Mouse (Mus musculus) mouse embryonic stem cell (cell line): ENCODE measurements around the gene Vps8.

Experiments
- in situ Hi-C, 2 experiments: fragments of 300-500 bp; cut with MboI; formaldehyde crosslinking; loops; 1 replicate in 1 of 2; 3 replicates in 1 of 2; pipeline ENCODE4 v1.14.3; 2019 to 2020; ENCODE audit warnings: low sequenced_read_pairs in 2 of 2, low pct_unique_long_range_greater_than_20kb in 1 of 2, mixed read lengths in 1 of 2; ENCODE audit not compliant: unreplicated experiment in 1 of 2

Vps8 gene

DNA sequence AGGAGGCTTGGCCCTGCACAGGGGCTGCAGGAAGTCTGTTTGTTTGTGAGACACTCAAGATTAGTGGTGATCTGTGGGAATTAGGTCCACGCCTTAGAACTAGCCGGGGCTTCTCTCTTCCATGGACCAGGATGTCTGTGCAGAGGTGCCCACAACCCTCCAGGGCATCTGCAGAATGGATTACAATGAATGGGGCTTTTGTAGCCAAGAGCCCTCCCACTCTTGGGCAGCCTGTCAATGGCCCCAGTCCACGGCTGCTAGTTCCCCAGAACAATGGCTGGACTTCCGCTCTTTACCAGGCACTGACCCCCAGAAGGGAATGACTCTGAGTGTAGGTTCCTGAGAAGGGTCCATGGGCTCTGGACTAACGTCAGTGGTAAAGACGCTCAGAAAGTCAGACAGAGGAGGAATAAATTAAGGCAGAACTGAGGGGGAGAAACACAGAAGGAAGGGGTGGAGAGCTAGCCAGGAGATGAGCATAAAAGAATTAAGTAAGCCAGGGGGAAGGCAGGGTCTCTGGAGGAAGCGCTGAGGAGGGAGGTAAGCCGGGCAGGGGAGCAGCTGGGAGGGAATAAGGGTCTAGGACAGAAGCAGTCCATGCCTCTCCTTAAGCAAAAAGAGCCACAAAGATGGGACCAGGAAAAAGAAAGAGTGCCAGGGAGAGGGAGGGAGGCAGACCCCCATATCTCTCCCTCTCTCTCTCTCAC, 24.4 kb upstream of the Vps8 start:
- in situ Hi-C loops: no loop called here

DNA sequence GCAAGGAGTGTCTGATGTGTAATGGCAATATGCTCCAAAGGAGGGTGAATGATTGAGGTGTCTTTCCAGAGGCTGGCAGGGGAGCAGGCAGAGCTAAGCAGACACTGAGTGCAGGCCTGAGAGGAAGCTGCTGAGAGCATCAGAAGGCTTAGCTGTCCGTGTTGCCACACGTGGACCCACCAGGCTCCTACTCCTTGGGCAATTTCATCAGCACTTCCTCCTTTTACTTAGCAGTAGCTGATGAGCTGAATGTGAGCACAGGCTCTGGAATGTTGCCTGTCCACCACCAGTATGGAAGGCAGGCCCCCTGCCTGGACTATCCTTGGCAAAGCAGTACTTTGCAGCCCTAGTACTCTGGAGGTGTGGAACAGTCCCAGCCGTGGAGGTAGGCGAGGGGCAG, 23.0 kb upstream of the Vps8 start:
- in situ Hi-C loops: loop anchor here in 1 of 2 experiments (25.0 kb wide), 1 partner anchor 613 kb away; no protein-coding TSS in a partner anchor

DNA sequence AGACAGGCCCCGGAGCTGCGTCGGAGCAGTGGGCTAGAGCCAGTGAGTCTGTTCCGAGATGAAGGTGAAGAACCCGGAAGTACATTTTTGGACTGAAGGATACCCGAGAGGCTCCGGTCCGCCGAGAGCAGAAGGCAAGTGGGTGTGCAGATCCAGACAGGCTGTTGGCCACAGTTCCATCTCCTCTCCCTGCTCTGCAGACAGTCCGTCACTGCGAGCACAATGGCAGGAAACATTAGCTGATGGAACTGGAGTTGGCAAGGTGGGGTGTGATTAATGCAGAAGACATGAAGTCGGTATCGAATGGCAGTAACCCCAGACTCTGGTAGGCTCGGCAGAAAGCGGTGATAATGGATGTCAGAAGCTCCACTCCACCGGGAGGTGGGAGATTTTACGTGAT, 20.9 kb upstream of the Vps8 start:
- in situ Hi-C loops: loop anchor here in 1 of 2 experiments (25.0 kb wide), 1 partner anchor 615 kb away; no protein-coding TSS in a partner anchor

DNA sequence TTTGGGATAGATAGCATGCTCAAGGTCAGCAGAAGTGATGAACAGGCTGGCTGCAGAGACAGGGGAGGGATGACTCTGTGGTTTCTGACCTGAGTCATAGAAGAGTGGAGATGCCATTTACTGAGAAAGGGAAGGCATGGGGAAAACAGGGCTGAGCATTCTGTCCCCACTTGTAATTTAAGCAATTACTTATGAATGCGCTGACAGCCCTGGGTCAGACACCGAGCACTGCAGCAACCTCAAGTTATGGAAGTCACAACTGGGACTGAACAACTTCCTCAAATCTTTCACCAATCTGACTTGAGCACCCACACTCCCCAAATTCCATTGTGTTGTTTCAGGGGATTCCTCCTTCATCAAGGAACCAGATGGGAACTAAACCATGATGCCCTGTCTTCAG, 19.5 kb upstream of the Vps8 start:
- in situ Hi-C loops: loop anchor here in 1 of 2 experiments (25.0 kb wide), 1 partner anchor 616 kb away; no protein-coding TSS in a partner anchor

DNA sequence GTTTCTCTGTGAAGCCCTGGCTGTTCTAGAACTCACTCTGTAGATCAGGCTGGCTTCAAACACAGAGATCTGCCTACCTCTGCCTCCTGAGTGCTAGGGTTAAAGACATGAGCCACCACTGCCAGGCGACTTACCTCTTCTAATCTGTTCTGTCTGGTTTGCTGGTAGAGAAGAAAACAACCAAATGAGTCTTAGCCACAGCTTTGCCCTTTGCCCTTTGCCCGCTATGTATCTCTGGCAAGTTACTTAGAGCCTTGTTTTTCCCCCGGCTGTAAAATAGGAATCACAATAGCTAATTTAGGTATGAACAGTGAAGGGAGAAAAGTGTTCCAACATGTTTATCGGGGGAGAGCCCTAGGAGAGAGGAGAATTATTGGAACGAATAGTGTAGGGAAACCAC, 18.3 kb upstream of the Vps8 start:
- in situ Hi-C loops: loop anchor here in 1 of 2 experiments (25.0 kb wide), 1 partner anchor 617 kb away; no protein-coding TSS in a partner anchor

DNA sequence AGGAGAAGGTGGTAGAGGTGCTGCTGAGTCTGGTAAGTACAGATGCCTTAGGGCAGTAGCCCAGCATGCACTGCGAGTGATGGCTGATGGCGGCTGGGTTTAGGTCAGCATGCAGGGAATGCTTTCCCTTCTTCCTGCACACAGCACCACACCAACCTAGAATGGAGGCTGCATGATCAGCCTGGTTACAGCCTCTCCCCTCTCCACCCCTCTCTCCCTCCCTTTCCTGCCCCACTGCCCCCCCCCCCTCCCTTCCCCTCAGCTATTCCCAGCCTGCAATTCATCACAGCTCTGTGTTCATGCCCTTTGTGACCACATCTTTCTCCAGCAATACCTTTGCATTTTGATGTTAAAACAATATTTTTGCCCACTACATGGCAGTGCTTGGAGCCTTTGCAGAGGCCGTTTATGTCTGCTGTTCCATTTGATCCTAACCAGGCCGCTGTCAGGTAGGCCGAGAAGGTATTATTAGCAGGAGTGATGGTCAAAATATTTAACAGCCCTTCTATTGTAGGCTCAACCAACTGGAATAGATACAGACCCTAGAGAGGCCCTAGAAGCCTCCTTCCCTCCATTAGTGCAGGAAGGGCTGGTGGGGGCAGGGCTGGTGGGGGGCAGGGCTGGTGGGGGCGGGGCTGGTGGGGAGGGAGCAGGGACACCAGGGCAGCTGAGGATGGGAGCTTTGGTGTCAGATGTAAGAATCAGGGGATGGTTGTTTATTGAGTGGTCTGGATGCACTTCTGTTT, 17.5 kb upstream of the Vps8 start:
- in situ Hi-C loops: loop anchor here in 1 of 2 experiments (25.0 kb wide), 1 partner anchor 618 kb away; no protein-coding TSS in a partner anchor

DNA sequence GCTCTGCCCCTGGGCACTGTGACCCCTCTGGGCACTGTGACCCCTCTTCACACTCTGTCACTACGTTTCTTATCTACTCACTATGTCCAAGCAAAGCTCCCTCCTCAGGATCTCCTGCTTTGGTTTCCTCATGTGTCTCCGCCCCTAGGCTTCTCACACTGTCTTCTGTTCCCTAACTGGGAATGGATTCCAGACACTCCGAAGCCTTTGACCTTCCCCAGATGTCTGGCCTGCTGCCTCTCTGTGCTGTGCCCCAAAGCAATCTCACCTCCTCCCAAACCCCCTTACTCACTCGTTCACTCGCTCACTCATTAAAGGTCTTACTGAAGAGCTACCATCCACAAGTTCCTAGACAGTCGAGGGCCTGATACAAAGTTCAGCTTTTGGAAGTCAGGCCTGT, 16.8 kb upstream of the Vps8 start:
- in situ Hi-C loops: loop anchor here in 1 of 2 experiments (25.0 kb wide), 1 partner anchor 619 kb away; no protein-coding TSS in a partner anchor

DNA sequence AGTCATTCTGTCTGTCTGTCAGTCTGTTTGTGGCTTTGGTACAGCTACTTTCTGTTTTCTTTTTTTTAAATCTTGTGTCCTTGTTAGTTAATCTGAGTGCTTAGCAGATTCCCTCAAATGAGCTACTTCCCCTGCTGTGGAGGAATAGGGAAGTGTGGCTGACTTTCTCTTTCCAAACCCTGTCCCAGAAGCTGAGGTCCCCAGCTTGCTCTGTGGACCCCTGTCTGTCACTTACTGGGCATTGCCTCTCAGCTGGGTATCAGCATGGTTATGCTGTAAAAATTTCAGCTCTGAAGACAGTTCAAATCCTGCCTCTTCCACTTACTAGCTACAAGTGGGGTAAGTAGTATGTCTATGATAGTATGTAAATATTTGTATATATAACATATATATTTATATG, 11.1 kb upstream of the Vps8 start:
- in situ Hi-C loops: loop anchor here in 1 of 2 experiments (25.0 kb wide), 1 partner anchor 624 kb away; no protein-coding TSS in a partner anchor

DNA sequence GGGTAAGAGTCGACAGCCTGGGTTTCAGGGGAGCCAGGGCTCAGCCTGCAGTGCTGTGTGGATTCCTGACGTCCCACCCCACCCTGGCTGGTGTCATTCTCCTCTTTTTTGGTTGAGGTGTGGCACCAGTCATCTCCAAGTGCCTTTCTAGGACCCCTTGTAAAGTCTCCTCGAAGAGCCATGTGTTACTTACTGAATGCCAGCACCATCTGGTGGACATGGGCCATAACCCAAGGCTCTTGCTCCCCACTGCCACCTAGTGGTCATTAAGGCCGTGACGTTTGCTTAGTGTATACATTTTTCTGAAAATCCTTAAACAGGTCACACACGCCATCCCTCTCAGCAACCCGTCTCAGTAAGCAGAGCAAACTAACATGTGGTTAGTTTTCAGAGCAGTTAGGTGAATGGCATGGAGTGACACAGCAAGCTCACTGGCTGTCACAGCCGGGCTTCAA, 10.3 kb upstream of the Vps8 start:
- in situ Hi-C loops: loop anchor here in 1 of 2 experiments (25.0 kb wide), 1 partner anchor 625 kb away; no protein-coding TSS in a partner anchor

DNA sequence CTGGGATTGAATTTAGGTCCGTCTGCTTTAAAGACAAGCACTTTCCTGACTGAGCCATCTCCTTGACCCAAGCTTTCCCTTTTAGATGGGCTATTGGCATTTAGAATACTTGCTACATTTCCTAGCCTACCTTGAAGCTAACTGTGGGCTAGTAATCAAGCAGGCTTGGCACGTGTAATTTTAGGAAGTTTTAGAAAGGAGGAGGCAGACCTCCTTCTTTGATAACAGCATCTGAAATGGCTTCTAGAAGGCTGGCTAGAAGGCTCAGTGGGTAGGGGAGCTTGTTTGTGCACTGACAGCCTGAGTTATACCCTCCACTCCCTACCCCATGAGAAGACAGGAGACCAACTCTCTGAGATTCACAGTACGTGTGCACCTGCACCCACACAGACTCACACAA, 9.1 kb upstream of the Vps8 start:
- in situ Hi-C loops: loop anchor here in 1 of 2 experiments (25.0 kb wide), 1 partner anchor 627 kb away; no protein-coding TSS in a partner anchor

DNA sequence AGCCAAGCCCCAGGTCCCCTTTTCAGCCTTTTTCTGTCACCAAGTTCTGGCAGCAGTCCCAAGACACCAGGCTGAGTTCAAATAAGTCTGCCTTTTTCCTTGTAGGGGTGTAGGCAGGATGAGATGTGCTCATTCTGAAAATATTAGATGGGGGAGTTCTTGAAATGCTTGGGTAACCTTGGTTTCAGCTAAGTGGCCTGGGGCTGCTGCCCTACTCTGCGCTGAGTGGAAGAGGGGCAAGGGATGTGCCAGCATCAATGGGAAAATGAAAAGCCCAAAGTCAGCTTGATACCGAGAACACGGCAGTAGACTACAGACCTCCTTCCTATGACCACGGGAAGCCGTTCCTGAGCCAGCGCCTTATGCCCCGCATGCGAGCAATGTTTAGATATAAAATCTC, 7.8 kb upstream of the Vps8 start:
- in situ Hi-C loops: loop anchor here in 1 of 2 experiments (25.0 kb wide), 1 partner anchor 628 kb away; no protein-coding TSS in a partner anchor

DNA sequence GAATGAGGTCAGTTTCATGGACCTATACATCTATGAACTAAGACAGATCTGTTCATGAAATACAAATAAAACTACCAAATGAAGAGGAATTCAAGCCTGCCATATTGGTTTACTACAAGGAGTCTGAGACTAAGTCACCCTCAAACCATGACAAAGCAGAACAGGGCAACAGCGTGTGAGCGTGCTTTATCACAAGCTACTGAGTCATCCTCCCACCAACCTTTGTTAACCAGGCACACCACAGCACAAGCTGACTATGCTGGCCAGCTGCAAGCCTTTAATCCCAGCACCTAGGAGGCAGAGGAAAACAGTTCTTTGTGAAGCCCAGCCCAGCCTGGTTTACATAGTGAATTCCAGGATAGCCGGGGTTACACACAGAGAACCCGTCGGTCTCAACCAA, 4.9 kb upstream of the Vps8 start:
- in situ Hi-C loops: loop anchor here in 1 of 2 experiments (25.0 kb wide), 1 partner anchor 631 kb away; no protein-coding TSS in a partner anchor

DNA sequence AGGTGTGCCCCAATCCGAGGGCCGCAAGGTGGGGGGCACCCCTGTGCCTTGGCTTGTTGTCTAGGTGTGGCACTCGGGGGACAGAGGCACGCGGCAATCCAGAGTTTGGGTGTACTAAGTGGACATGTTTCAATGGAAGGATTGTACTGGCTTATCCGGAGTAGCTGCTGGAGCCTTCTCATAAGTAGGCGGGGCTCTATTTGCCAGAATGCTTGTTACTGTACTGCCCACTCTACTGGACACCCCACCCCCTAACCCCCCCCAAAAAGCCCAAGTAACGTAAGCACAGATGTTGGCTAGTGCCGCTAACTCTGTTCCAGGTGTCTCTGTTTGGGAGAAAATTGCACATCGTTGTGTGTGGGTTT, 610 bp downstream of the Vps8 start:
- in situ Hi-C loops: loop anchor here in 1 of 2 experiments (25.0 kb wide), 1 partner anchor 636 kb away; no protein-coding TSS in a partner anchor

DNA sequence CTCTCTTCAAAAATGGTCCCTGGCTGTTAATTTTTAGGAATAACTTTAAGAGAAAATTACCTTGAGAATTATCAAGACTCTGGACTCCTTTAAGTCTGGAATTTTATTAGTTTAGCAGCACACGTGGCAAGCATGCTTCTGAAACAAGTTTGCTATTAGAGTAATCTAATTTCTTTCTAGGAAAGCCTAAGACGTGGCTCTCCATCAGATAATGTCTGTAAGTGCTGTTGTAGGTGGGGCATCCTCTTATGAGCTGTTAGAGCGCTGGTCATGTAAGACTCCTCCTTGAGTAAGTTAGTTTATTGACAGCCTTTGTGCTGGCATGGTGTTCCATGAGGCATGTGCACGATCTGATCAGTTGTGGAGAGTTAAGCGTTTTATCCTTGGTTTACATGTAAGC, 5.2 kb downstream of the Vps8 start:
- in situ Hi-C loops: no loop called here

DNA sequence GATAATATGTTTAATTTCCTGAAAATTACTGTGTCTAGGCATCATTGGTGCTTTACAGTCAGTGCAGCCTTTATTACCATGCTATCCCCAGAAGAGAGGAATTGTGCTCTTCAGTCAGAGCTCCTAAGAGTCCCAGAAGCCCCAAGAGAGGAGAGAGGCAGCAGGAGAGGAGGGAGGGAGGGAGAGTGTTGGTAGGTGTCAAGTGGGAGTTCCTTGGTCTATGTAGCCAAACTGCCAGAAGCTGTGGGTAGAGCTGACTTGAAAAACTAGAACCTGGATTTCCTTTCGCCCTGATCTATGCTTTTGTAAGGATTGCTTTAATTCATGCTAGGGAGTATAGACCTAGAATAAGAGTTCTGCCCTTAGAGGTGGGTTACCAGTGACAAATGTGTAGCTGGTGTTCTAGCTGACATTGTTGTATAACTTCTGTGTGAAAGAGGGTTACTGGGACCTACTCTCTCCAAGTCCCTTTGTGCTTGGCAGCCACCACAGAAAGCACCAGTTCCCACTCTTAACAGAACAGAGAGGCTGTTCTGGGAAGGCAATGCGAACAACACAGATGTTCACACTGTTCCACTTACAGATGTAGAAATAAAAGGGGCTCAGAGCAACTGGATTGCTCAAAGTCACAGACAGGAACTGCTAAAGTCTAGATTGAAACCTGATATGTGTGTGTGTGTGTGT, 7.6 kb downstream of the Vps8 start:
- in situ Hi-C loops: no loop called here

DNA sequence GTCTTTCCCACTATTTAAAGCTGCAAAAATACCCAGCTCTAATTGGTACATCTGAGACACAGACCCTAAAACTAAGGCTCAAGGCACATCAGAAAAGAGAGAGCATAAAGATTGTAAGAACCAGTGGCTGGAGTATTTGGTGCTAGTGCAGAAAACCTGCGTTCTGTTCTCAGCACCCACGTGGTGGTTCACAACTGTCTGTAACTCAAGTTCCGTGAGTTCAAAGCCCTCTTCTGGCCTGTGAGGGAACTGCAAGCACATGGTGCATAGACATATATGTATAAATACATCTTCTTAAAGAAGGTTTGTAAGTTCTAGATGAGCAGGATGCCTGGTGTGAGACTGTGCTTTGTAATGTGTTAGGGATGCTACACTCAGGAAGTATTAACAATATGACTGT, 8.7 kb downstream of the Vps8 start:
- in situ Hi-C loops: no loop called here

DNA sequence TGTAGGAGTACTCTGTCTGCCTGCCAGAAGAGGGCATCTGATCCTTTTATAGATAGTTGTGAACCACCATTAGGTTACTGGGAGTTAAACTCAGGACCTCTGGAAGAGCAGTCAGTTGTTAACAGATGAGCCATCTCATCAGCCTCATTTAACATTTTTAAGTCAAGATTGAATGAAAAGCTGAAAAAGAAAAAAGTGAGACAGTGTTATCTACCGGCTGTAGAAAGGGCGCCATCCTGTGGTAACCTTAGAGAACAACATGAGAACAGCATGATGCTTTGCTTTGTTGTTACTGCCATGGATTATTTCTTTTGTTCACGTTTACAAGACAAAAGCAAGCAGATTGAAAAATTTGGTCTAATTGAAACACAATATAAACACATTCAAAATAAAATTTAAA, 10.6 kb downstream of the Vps8 start:
- in situ Hi-C loops: no loop called here

DNA sequence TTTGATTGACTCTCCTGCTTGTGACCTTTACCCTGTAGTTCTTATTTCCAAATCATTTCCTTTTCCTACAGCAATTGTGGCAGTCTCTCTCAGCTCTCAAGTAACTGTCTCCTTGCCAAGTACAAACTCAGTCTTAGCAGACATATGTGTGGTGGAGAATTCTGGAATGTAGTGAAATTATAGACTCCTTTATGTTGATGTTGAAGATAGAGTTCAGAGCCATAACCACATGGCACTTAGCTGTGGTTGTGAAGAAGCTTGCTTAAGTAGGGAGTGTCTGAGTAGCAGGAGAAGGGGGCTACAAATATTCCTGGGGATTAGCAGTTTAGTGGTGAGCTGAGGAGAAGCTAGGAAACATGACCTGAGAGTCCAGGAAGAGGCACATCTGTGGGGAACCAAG, 18.1 kb downstream of the Vps8 start:
- in situ Hi-C loops: no loop called here
